Mouse (Mus musculus) leukemia stem cell, adult 10-12 weeks (primary cell): ENCODE results near the gene Srsf12. TPM values are rescaled to one million over a fixed set of nuclear protein-coding genes. Genes with fewer than 3 reads are reported as not detected.

ENCODE experiments used
- polyA plus RNA-seq: library from polyadenylated mRNA; stranded (reverse); fragments of >175 nt; gene quantifications from 2 replicates; pipeline ENCODE4 v1.2.3, GENCODE M21; 2012; ENCODE audit warnings: low replicate concordance

Gene Srsf12
- not detected in 2 replicates for polyA plus RNA-seq

GRCm38 (mm10) chr4:33208881-33209841 lies at the start of gene Srsf12:
Srsf12 (plus strand) TSS chr4:33208991.

GRCm38 (mm10) chr4:33189735-33190036 lies 19.1 kb upstream of the Srsf12 start, which contains the start of gene Pm20d2:
Pm20d2 (minus strand) TSS chr4:33189737.

Other genes with a start within 250 kb of the Srsf12 start
- gene Rragd, start 226.0 kb upstream of the Srsf12 start, polyA plus RNA-seq, result 0.87 and 1.0 TPM in 2 replicates
- 16.8 and 46.8 TPM in 2 replicates for gene Ube2j1, start 177.6 kb upstream of the Srsf12 start, polyA plus RNA-seq
- gene Gabrr2, start 146.0 kb upstream of the Srsf12 start, polyA plus RNA-seq, result 0.47 TPM in 1 of 2 replicates, not detected in the other
- not detected in 2 replicates for gene Gabrr1, start 76.5 kb upstream of the Srsf12 start, polyA plus RNA-seq
- 0.44 and 0.74 TPM in 2 replicates for gene Pm20d2, start 19.3 kb upstream of the Srsf12 start, polyA plus RNA-seq
- gene Pnrc1, start 81.2 kb downstream of the Srsf12 start, polyA plus RNA-seq, result 83.3 and 157 TPM in 2 replicates
- gene Rngtt, start 101.3 kb downstream of the Srsf12 start, polyA plus RNA-seq, result 2.0 and 5.9 TPM in 2 replicates